Mouse (Mus musculus) induced T-regulatory cell, adult 2 months (primary cell): ENCODE results near the gene Gm5089.

Experiments used
- DNase-seq: peaks from one replicate; pipeline ENCODE4 v3.0.0-alpha.2; 2012; ENCODE audit warnings: low read depth

The Gm5089 gene

GRCm38 (mm10) chr14:122450496-122451382, at the start of gene Gm5089:
Gene Gm5089 (minus strand): TSS chr14:122451115.
- DNase-seq = no peak

GRCm38 (mm10) chr14:122492015-122492414, 41.1 kb upstream of the Gm5089 start:
- DNase-seq = no peak

- peak; percentile 1 for DNase-seq
Observed at GRCm38 (mm10) chr14:122491521-122491920, 40.6 kb upstream of the Gm5089 start.

DNA sequence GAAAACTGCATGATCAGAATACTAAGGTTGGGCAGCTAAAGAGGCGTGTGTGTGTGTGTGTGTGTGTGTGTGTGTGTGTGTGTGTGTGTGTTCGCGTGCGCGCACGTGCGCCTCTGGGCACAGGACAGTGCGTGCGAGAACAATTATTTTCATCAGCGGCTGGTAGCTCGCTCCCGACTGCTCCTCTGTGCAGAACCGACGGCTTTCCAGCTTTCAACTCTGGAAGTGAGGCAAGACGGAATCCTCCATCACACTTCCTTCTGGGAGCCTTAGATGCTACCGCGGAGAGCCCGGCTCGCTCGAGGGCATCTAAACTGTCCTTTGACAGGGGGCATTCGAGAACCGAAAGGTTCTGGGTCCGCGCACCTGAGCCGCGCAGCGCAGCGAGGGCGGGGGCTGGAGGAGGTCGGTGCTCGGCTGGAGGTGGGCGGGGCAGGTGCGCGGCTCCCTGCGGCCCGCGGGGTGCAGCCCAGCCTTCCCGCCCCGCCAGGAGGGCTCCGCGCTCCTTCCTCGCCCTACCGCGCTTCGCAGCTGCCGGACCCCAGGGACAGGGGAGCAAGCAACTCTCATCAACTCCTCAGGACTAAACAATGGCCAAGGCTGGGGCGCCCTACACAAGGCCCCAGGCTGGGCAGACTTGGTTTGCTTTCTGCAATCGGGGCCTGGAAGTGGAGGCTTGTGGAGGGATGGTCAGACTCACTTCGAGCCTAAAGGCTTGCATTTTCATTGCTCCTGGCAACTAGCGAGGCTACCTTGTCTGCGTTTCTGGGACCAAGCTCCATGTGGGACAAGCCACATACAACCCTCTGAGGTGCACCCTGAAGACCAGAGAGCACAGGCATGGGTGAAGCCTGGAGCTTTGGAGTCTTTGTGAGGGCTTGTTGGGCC, 39.8 kb upstream of the Gm5089 start, which contains the start of gene Gm10837:
TSS of gene Gm10837 (plus strand) at position 146 of the 888 bp plus-strand sequence.
- DNase-seq = peak; percentile 15

DNA sequence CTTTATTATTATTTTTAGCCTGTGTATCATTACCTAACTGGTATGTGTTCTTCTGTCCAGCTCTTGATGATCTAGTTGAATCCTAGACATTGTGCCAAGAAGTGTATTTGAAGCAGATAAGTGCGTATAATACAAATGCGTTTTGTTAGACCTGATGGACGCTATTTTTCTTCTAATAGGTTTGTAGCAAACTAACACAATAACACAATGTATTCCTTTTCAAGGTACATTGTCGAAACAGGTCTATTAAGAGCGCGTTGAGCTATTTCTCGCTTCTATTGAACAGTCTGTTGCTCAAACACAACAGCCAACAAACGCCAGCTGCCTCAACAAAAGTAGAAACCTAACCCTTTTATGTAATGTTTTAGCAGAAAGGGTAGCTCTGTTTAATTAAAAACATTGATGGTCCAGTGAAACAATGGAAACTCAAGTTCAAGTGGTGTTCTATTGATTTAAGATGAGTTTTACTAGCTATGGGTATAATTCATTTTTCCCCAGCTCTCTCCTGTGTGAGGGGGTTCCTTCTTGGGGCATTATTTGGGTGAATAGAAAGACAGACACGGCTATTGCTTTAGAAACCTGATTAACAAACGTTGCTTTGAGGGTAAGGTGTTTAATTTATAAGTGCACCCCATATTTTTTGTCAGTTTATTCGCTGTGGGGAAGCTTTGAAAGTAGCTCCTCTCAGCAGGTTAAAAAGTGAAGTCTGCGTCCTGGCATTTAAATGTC, 38.9 kb upstream of the Gm5089 start:
- DNase-seq = peak; percentile 21

DNA sequence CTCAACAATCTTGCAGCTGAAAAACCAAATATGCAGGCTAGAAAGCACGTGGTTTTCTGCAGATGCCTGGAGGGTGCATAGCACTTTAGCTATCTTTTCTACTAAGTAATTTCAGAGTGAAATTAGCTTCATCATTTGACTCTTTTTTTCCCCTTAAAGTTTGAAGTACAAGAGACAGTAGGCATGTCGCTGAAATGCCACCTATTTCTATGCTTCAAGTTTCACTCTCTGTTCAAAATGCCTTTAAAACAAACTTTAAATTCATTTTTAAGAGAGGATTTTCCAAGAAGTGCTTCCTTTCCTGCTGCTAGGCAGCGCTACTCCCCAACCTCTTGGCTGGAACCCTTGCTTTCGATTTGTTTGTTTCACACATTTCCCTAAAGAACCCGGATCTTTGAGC, 38.1 kb upstream of the Gm5089 start:
- DNase-seq = peak; percentile 34

- no peak for DNase-seq
Observed at GRCm38 (mm10) chr14:122487366-122487765, 36.5 kb upstream of the Gm5089 start.

DNA sequence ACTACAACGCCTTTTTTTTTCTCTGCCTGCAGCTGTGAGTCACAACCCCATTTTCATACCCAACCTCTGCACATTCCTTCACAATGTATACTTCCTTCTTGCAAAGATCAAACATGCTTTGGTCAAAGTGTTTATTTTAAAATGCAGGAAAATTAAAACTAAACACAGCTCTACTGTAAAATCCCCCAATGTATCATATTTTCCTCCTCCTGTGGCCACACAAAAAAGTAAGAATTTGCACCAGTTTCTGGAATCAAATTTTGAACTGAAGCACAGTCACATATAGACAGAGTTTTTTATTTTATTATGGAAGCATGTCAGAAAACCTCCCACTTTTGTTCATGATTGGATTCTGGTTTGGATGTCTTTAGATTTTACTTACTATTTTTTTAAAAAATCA, 35.7 kb upstream of the Gm5089 start:
- DNase-seq = peak; percentile 2

DNA sequence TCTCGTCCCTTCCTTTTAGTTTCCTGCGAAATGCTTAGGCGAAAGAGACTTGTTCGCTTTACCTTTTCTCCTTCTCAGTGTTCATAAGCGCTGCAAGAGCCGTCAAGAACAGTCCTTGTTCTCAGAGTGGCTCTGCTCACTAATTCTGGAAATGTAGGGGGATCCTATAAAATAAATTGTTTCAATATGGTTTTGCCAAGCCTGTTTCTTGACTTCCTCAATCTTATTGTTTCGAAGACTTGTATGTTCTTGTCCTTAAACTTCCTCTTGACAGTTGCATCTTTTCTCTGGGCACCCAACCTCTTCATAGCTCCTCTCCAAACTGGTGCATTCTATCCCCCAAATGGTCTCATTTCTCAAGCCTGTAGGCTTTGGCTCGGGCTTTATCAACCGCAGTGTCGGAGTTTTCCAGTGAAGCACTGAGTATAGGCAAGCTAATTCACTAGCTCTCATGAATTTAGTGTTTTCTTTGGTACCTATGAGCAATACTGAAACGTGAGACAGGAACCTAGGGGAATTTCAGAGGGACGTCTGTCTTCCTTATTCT, 34.8 kb upstream of the Gm5089 start:
- DNase-seq = peak; percentile 7

- no peak for DNase-seq
Observed at GRCm38 (mm10) chr14:122484844-122485551, 34.1 kb upstream of the Gm5089 start.

- DNase-seq = no peak
Observed at GRCm38 (mm10) chr14:122484458-122484843, 33.5 kb upstream of the Gm5089 start.

DNA sequence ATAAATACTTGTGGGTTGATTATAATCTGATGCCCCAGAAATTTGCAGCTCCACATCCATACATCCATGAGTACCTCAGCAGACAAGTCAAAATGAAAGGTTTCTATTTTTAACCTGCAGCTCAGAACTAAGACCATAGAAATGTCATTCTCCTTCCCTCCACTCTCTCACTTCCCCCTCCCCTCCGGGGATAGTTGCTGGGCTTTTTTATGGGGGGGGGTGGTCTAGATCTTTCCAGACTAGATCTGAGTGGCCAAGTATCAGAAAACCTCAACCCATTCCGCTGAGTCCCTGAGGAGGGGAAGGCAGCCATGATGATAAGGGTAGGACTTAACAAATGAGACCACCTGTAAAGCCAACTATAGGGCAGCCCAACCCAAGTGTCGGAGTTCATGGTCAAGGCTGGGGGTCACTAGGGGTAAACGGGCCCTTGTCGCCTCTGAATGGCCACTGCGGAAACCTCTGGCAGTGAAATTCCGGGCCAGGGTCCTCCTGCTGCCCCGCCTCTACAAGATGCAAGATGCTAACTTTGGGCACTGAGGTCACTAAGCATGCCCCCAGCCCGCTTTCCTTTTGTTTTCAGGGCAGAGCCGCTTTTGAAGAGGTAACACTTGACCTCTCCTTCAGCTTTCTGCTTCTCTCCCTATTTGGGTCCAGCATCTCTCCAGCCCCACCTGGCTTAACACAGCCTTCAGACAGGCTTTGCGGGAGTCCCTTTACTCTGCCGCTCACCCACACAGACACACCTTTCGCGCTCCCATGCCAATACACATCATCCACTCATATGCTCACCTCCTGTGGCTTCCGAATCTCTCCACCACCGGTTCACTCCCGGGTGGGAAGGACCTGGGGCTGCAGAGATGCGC, 32.9 kb upstream of the Gm5089 start:
- no peak for DNase-seq

DNA sequence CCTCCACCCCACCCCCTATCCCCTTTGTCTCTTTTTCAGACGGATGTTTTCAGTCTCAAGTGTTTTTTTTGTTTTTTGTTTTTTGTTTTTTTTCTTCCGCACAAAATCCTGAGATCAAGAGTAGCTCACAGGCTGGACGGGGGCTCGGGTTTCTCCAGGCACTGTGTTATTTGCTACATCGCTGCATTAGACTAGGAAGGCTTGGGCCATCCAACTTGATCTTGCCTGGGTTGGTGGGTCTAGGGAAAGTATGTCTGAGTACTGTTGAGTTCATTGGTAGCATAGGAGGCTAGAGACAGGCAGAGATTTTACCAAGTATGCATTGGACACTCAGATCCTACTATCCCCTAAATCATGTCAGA, 32.1 kb upstream of the Gm5089 start:
- no peak for DNase-seq

GRCm38 (mm10) chr14:122482081-122483023, 31.4 kb upstream of the Gm5089 start:
- peak; percentile 9 for DNase-seq

DNA sequence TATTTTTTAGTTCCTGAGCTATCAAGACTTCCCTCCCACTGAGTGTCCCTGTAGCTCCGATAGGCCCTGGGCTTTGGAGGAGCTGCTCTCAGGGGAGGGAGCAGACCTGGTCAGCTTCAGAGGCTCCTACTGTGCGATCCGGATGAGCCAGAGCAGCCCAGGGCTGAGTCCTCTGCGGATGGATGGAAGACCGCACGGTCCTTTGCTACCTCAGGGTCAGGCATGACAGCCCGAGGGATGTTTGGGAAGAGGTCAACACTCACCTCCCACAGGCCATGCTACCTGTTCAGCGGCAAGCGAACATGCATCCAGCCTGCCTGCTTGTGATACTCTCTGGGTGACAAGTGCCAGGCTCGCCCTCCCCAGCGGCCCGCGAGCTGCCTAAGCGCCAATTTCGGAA, 30.3 kb upstream of the Gm5089 start:
- DNase-seq = no peak

DNA sequence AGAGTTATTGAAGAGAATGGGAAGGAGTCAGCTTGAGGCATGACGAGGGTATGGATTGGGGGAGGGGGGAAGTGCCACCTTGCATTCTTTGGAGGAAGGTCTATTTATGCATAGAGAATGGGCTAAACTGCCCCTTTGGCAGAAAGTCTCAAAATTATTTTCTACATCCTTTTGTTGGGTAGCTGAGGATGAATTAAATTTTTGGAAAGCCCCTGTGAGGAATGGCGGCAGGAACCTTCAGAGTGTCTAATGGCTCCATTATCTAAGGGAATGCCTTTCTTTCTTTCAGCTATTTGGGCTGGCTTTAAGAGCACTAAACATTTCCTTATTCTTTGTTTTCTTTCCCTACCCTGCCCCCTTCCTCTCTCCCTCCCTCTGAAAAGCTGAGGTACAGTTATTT, 29.4 kb upstream of the Gm5089 start:
- no peak for DNase-seq

DNA sequence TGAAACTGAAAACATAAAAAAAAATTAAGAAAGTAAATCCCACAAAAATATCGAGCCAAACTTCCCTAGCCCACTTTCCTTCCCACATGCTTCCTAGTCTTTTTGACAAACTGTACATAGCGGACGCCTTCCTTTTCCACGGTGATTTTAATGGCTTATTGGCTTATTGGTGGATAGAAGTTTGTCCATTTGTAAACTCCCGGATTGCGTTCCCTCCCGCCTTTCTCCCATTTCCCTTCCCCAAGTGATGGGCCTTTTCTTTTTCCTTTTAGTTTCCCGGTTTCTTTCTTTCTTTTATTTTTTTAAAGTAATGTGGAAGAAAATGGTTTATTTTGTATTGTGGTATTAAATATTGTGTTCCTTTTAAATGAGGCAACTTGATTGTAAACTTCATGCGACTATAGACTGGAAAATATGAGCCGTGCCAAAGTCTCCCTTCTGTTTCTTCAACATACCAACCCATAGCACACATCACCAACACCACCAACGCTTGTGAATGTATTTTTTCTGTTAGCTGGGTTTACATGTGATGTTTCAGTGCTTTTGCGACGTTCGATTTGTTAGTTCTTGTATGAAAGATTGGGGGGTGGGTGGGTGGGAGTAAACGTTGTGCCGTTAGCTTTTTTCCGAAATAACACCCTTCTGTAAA, 28.7 kb upstream of the Gm5089 start:
- no peak for DNase-seq

GRCm38 (mm10) chr14:122478574-122479011, 27.7 kb upstream of the Gm5089 start:
- peak; percentile 14 for DNase-seq
